Mouse (Mus musculus) limb, embryonic 11.5 days (tissue): ENCODE measurements at regions not wholly inside any gene's neighbourhood (a gene's known extent, or its start where the extent isn't known, plus 50 kb on each side); places are given as distances from the start of the nearest gene placed in this dataset.

Experiments used
- ATAC-seq: fragments of 200-750 bp; cut with Nextera tagmentation; 2 replicates; pipeline ENCODE4 v1.8.0; 2017; ENCODE audit warnings: low read depth; ENCODE audit not compliant: insufficient number of reproducible peaks, low FRiP score, low TSS enrichment
- DNase-seq: peaks from one replicate; pipeline ENCODE4 v3.0.0-alpha.2; 2015; ENCODE audit warnings: low spot score
- H3K27ac ChIP-seq: fragments of 300-500 bp; sonication (generic); replicated peaks from 2 replicates; pipeline ENCODE4 v1.5.1; 2014; ENCODE audit warnings: low read depth, mild to moderate bottlenecking, low read length
- H3K27me3 ChIP-seq: fragments of 300-500 bp; sonication (generic); 2 replicates; pipeline ENCODE4 v1.6.1; 2014; ENCODE audit warnings: mild to moderate bottlenecking, low read length, mixed read lengths; ENCODE audit not compliant: control insufficient read depth, insufficient read depth
- H3K36me3 ChIP-seq: fragments of 300-500 bp; sonication (generic); 2 replicates; pipeline ENCODE4 v1.6.1; 2014; ENCODE audit warnings: mild to moderate bottlenecking, low read length, moderate library complexity, mixed read lengths; ENCODE audit not compliant: control insufficient read depth, insufficient read depth
- H3K4me1 ChIP-seq: fragments of 300-500 bp; sonication (generic); 2 replicates; pipeline ENCODE4 v1.6.1; 2014; ENCODE audit warnings: low read length, mixed read lengths; ENCODE audit not compliant: control insufficient read depth, insufficient read depth
- H3K4me2 ChIP-seq: fragments of 300-500 bp; sonication (generic); 2 replicates; pipeline ENCODE4 v1.6.1; 2014; ENCODE audit warnings: low read depth, mild to moderate bottlenecking, moderate library complexity; ENCODE audit not compliant: severe bottlenecking
- H3K4me3 ChIP-seq: fragments of 300-500 bp; sonication (generic); 2 replicates; pipeline ENCODE4 v1.5.1; 2014; ENCODE audit warnings: low read depth, low read length
- H3K9ac ChIP-seq: fragments of 300-500 bp; sonication (generic); 2 replicates; pipeline ENCODE4 v1.6.1; 2014; ENCODE audit warnings: mild to moderate bottlenecking, low read length
- H3K9me3 ChIP-seq: fragments of 300-500 bp; sonication (generic); 2 replicates; pipeline ENCODE4 v1.6.1; 2016; ENCODE audit warnings: low read length; ENCODE audit not compliant: control insufficient read depth
- WGBS: fragments of 180-500 bp; shearing (Covaris S2); extraction: QIAGEN DNeasy Blood & Tissue Kit; methylation state at CpG from one replicate; pipeline ENCODE4 v1.1.7; 2014; 5-methylcytosine and 5-hydroxymethylcytosine counted together

- no peak for ATAC-seq
- no peaks in the 10 kb centered on the region for H3K27me3 ChIP-seq
These were observed 72.6 kb upstream of the Armc2 start for GRCm38 (mm10) chr10:42090806-42091205.

GRCm38 (mm10) chr10:42090147-42090546 lies 71.9 kb upstream of the Armc2 start:
- WGBS = 63% methylated on average over 3 of the region's 3 CpGs
- Histone ChIP-seq H3K9ac (no peak overlapping the region), H3K4me2 (no peak overlapping the region), H3K4me1 (peaks cover 7% of the 10 kb centered on the region; the same call in 1 of the 2 replicates), H3K27me3 (no peaks in the 10 kb centered on the region), H3K9me3 (no peaks in the 10 kb centered on the region), H3K4me3 (no peak overlapping the region), H3K27ac (no peak overlapping the region), H3K36me3 (no peaks in the 10 kb centered on the region)
- ATAC-seq (no peak), DNase-seq (no peak)

More at GRCm38 (mm10) chr10:42090806-42091205, 72.6 kb upstream of the Armc2 start:
- 93% methylated on average over 7 of the region's 7 CpGs for WGBS
- no peak overlapping the region for H3K4me3 ChIP-seq
- DNase-seq = no peak
- no peaks in the 10 kb centered on the region for H3K9me3 ChIP-seq
- peaks cover 7% of the 10 kb centered on the region; the same call in 1 of the 2 replicates for H3K4me1 ChIP-seq
- H3K9ac ChIP-seq = no peak overlapping the region
- H3K27ac ChIP-seq = no peak overlapping the region
- no peaks in the 10 kb centered on the region for H3K36me3 ChIP-seq
- H3K4me2 ChIP-seq = no peak overlapping the region

- no peaks in the 10 kb centered on the region for H3K27me3 ChIP-seq
- no peaks in the 10 kb centered on the region for H3K9me3 ChIP-seq
- no peak overlapping the region for H3K4me3 ChIP-seq
- ATAC-seq (no peak), DNase-seq (no peak)
- no peak overlapping the region for H3K27ac ChIP-seq
- no peaks in the 10 kb centered on the region for H3K36me3 ChIP-seq
- no peak overlapping the region for H3K9ac ChIP-seq
- no peak overlapping the region for H3K4me2 ChIP-seq
- H3K4me1 ChIP-seq = peaks cover 7% of the 10 kb centered on the region; the same call in 1 of the 2 replicates
- 61% methylated on average over 5 of the region's 5 CpGs for WGBS
These were observed 71.4 kb upstream of the Armc2 start for GRCm38 (mm10) chr10:42089686-42090085.

GRCm38 (mm10) chr10:42089235-42089625 lies 71.0 kb upstream of the Armc2 start:
- Histone ChIP-seq H3K27ac (no peak overlapping the region), H3K9me3 (no peaks in the 10 kb centered on the region)
- no peak for ATAC-seq

GRCm38 (mm10) chr10:42088570-42089234 lies 70.5 kb upstream of the Armc2 start:
- ATAC-seq (no peak), DNase-seq (no peak)
- Histone ChIP-seq H3K27ac (no peak overlapping the region), H3K36me3 (no peaks in the 10 kb centered on the region), H3K9ac (no peak overlapping the region), H3K4me3 (no peak overlapping the region), H3K27me3 (no peaks in the 10 kb centered on the region), H3K4me2 (no peak overlapping the region), H3K9me3 (no peaks in the 10 kb centered on the region), H3K4me1 (peaks cover 7% of the 10 kb centered on the region; the same call in 1 of the 2 replicates)
- WGBS = 52% methylated on average over 14 of the region's 14 CpGs

More at GRCm38 (mm10) chr10:42089235-42089625, 71.0 kb upstream of the Armc2 start:
- DNase-seq = peak; percentile 39
- Histone ChIP-seq H3K9ac (no peak overlapping the region), H3K4me3 (no peak overlapping the region), H3K4me1 (peaks cover 7% of the 10 kb centered on the region; the same call in 1 of the 2 replicates), H3K27me3 (no peaks in the 10 kb centered on the region), H3K4me2 (no peak overlapping the region), H3K36me3 (no peaks in the 10 kb centered on the region)
- 26% methylated on average over 3 of the region's 3 CpGs for WGBS

- no peak for DNase-seq
- 85% methylated on average over 3 of the region's 3 CpGs for WGBS
- H3K9ac ChIP-seq = no peak overlapping the region
- H3K27me3 ChIP-seq = no peaks in the 10 kb centered on the region
- H3K4me1 ChIP-seq = peaks cover 7% of the 10 kb centered on the region; the same call in 1 of the 2 replicates
- no peaks in the 10 kb centered on the region for H3K36me3 ChIP-seq
- H3K27ac ChIP-seq = no peak overlapping the region
- no peak for ATAC-seq
- no peak overlapping the region for H3K4me3 ChIP-seq
- no peak overlapping the region for H3K4me2 ChIP-seq
- H3K9me3 ChIP-seq = no peaks in the 10 kb centered on the region
These were observed 69.7 kb upstream of the Armc2 start for GRCm38 (mm10) chr10:42087906-42088305.

GRCm38 (mm10) chr10:42086691-42087090 lies 68.4 kb upstream of the Armc2 start:
- DNase-seq = no peak
- no peaks in the 10 kb centered on the region for H3K9me3 ChIP-seq
- no peak overlapping the region for H3K9ac ChIP-seq

GRCm38 (mm10) chr10:42085295-42085694 lies 67.1 kb upstream of the Armc2 start:
- DNase-seq (no peak), ATAC-seq (no peak)
- Histone ChIP-seq H3K36me3 (no peaks in the 10 kb centered on the region), H3K4me3 (no peak overlapping the region), H3K4me1 (peaks cover 7% of the 10 kb centered on the region; the same call in 1 of the 2 replicates), H3K4me2 (no peak overlapping the region), H3K27me3 (no peaks in the 10 kb centered on the region), H3K9me3 (no peaks in the 10 kb centered on the region), H3K27ac (no peak overlapping the region), H3K9ac (no peak overlapping the region)
- 82% methylated on average over 2 of the region's 2 CpGs for WGBS

More at GRCm38 (mm10) chr10:42086691-42087090, 68.4 kb upstream of the Armc2 start:
- 93% methylated on average over 10 of the region's 10 CpGs for WGBS
- no peak overlapping the region for H3K27ac ChIP-seq
- H3K27me3 ChIP-seq = no peaks in the 10 kb centered on the region
- no peaks in the 10 kb centered on the region for H3K36me3 ChIP-seq
- no peak overlapping the region for H3K4me2 ChIP-seq
- H3K4me1 ChIP-seq = peaks cover 7% of the 10 kb centered on the region; the same call in 1 of the 2 replicates
- H3K4me3 ChIP-seq = no peak overlapping the region
- no peak for ATAC-seq
